Mouse (Mus musculus) embryonic facial prominence, embryonic 10.5 days (tissue): ENCODE data around the gene Rspo1. TPM values are rescaled to one million over a fixed set of nuclear protein-coding genes. Genes with fewer than 3 reads are reported as not detected.
A peak's percentile ranks its signal among the peaks of the same experiment; 100 is the strongest.

ENCODE experiments used
- DNase-seq: peaks from one replicate; pipeline ENCODE4 v3.0.0-alpha.2; 2017; ENCODE audit warnings: low spot score
- H3K27ac ChIP-seq: fragments of 300-500 bp; sonication (generic); replicated peaks from 2 replicates; pipeline ENCODE4 v1.5.1; 2016; ENCODE audit warnings: mild to moderate bottlenecking
- H3K27me3 ChIP-seq: fragments of 300-500 bp; sonication (generic); replicated peaks from 2 replicates; pipeline ENCODE4 v1.6.1; 2016; ENCODE audit warnings: low read depth, mild to moderate bottlenecking; ENCODE audit not compliant: poor library complexity, severe bottlenecking
- H3K36me3 ChIP-seq: fragments of 300-500 bp; sonication (generic); replicated peaks from 2 replicates; pipeline ENCODE4 v1.6.1; 2016; ENCODE audit warnings: mild to moderate bottlenecking, moderate library complexity
- H3K4me1 ChIP-seq: fragments of 300-500 bp; sonication (generic); 2 replicates; pipeline ENCODE4 v1.6.1; 2016
- H3K4me3 ChIP-seq: fragments of 300-500 bp; sonication (generic); 2 replicates; pipeline ENCODE4 v1.5.1; 2016; ENCODE audit warnings: mild to moderate bottlenecking, moderate library complexity
- H3K9me3 ChIP-seq: fragments of 300-500 bp; sonication (generic); 2 replicates; pipeline ENCODE4 v1.6.1; 2016; ENCODE audit warnings: mild to moderate bottlenecking
- WGBS: fragments of 180-500 bp; shearing (Covaris S2); methylation state at CpG from one replicate; pipeline ENCODE4 v1.1.7; 2016; 5-methylcytosine and 5-hydroxymethylcytosine counted together
- polyA plus RNA-seq: library from polyadenylated mRNA; unstranded; fragments of >200 nt; fragmentation: Nextera tagmentation; extraction: Ambion mirVana; gene quantifications from 2 replicates; pipeline ENCODE4 v1.2.1, GENCODE M21; 2016

The Rspo1 gene
- polyA plus RNA-seq, 1 experiment from 2014 or later: 8.2 TPM

DNA sequence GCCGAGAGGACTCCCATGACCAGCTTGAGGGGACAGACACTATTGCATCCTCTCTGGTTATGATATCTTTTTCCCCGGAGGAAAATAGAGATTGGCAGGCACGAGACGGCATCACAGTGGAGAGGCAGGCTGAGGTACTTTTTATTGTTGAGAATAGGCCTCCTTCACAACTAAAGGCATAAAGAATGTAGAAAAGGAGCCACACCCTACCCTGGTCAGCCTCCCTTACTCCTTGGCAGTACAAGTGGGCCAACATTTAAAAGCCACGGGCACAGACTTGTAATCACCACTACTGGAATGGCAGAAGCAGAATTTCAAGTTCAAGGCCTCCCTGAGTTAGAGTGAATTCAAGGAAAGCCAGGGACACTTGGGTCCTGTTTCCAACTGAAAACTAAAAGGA is 71.8 kb downstream of the Rspo1 start:
- peaks cover 34% of the 10 kb centered on the region for H3K36me3 ChIP-seq
- peaks cover 36% of the 10 kb centered on the region for H3K4me1 ChIP-seq
- no peaks in the 10 kb centered on the region for H3K27me3 ChIP-seq
- DNase-seq: no peak
- no peaks in the 10 kb centered on the region for H3K9me3 ChIP-seq
- H3K4me3 ChIP-seq: no peak overlapping the region
- H3K27ac ChIP-seq: peak overlapping the region; percentile 61
- WGBS: 51% methylated on average over 5 of the region's 5 CpGs

Other genes starting within 250 kb of the Rspo1 start
- 25.0 and 25.2 TPM in 2 replicates for gene Inpp5b, start 244.6 kb upstream of the Rspo1 start, polyA plus RNA-seq
- gene Mtf1, start 184.3 kb upstream of the Rspo1 start, polyA plus RNA-seq: 15.9 and 17.9 TPM in 2 replicates
- gene Yrdc, start 135.8 kb upstream of the Rspo1 start, polyA plus RNA-seq: 40.4 and 41.1 TPM in 2 replicates
- gene 1110065P20Rik, start 135.2 kb upstream of the Rspo1 start, polyA plus RNA-seq: 38.9 and 40.3 TPM in 2 replicates
- 1.0 and 1.2 TPM in 2 replicates for gene Maneal, start 124.3 kb upstream of the Rspo1 start, polyA plus RNA-seq
- gene Epha10, start 105.5 kb upstream of the Rspo1 start, polyA plus RNA-seq: 1.1 and 1.6 TPM in 2 replicates
- 17.6 and 18.0 TPM in 2 replicates for gene 9930104L06Rik, start 49.4 kb upstream of the Rspo1 start, polyA plus RNA-seq
- 230 and 239 TPM in 2 replicates for gene Cdca8, start 47.1 kb upstream of the Rspo1 start, polyA plus RNA-seq
- gene Gnl2, start 30.2 kb downstream of the Rspo1 start, polyA plus RNA-seq: 93.7 and 101 TPM in 2 replicates
- gene Dnali1, start 79.3 kb downstream of the Rspo1 start, polyA plus RNA-seq: 0.20 and 0.22 TPM in 2 replicates
- 34.9 and 35.1 TPM in 2 replicates for gene Snip1, start 80.2 kb downstream of the Rspo1 start, polyA plus RNA-seq
- 80.7 and 84.3 TPM in 2 replicates for gene Meaf6, start 98.7 kb downstream of the Rspo1 start, polyA plus RNA-seq
- 0.49 and 0.64 TPM in 2 replicates for gene Zc3h12a, start 141.4 kb downstream of the Rspo1 start, polyA plus RNA-seq